ENCODE assay signal across 8 mouse cellular contexts in genomic region chr12:111894082-111894481, GRCm38 (mm10). TPM values are rescaled to one million over a fixed set of nuclear protein-coding genes. Genes with fewer than 3 reads are reported as not detected.
DNase-seq lines count a peak whose midpoint lies in the region; ATAC-seq and TF ChIP-seq lines count a peak whose summit lies in the region.

No protein-coding gene starts in this region.

- no peak for ATAC-seq in limb, embryonic 14.5 days (ENCODE audit: low FRiP score, low read depth)
- ATAC-seq in forebrain, embryonic 15.5 days (replicated peaks) = no peak

- no peaks in the 10 kb centered on the region for H3K9me3 ChIP-seq in limb, embryonic 14.5 days (ENCODE audit: control insufficient read depth, low read length)
- no peaks in the 10 kb centered on the region for H3K9me3 ChIP-seq in limb, embryonic 10.5 days (replicated peaks)
- H3K9me3 ChIP-seq in forebrain, embryonic 15.5 days = no peaks in the 10 kb centered on the region

- H3K36me3 ChIP-seq in limb, embryonic 14.5 days (ENCODE audit: control insufficient read depth, insufficient read depth, low read length) = no peaks in the 10 kb centered on the region
- no peaks in the 10 kb centered on the region for H3K36me3 ChIP-seq in limb, embryonic 10.5 days
- H3K36me3 ChIP-seq in forebrain, embryonic 15.5 days = no peaks in the 10 kb centered on the region

- H3K4me2 ChIP-seq in limb, embryonic 14.5 days (replicated peaks; ENCODE audit: low read depth, low read length, severe bottlenecking) = no peak overlapping the region
- no peak overlapping the region for H3K4me2 ChIP-seq in forebrain, embryonic 15.5 days (replicated peaks)

- H3K27me3 ChIP-seq in limb, embryonic 14.5 days (ENCODE audit: control insufficient read depth, insufficient read depth, low read length) = no peaks in the 10 kb centered on the region
- H3K27me3 ChIP-seq in limb, embryonic 10.5 days (ENCODE audit: low read depth, poor library complexity, severe bottlenecking) = no peaks in the 10 kb centered on the region
- H3K27me3 ChIP-seq in forebrain, embryonic 15.5 days = no peaks in the 10 kb centered on the region

- peak; percentile 17 for DNase-seq in limb, embryonic 14.5 days (ENCODE audit: low spot score)
- DNase-seq in limb, embryonic 10.5 days (ENCODE audit: low spot score) = no peak
- DNase-seq in gastrocnemius, adult 18-20 months (ENCODE audit: low spot score) = peak; percentile 37
- DNase-seq in kidney, adult 18-20 months = peak; percentile 64
- peak; percentile 50 for DNase-seq in skeletal muscle tissue, adult 2 months (ENCODE audit: low read depth, low spot score)
- no peak for DNase-seq in embryo, embryonic 10 days (ENCODE audit: low spot score)
- no peak for DNase-seq in spleen, postnatal 14 days (ENCODE audit: low spot score in 2 of 2)

- TF ChIP-seq POLR2A in limb, embryonic 14.5 days (IDR thresholded peaks at IDR 0.05; ENCODE audit: borderline replicate concordance, extremely low read depth, insufficient read depth, insufficient read length) = no peak

- H3K9ac ChIP-seq in limb, embryonic 14.5 days (ENCODE audit: low read depth, low read length, severe bottlenecking) = no peak overlapping the region
- H3K9ac ChIP-seq in forebrain, embryonic 15.5 days (replicated peaks) = no peak overlapping the region

- WGBS in limb, embryonic 14.5 days = 60% methylated on average over 1 of the region's 1 CpGs
- WGBS in limb, embryonic 10.5 days = 55% methylated on average over 1 of the region's 1 CpGs
- 64% methylated on average over 1 of the region's 1 CpGs for whole genome bisulfite sequencing in forebrain, embryonic 15.5 days

- H3K4me1 ChIP-seq in limb, embryonic 14.5 days (ENCODE audit: control insufficient read depth, insufficient read depth, low read length) = no peaks in the 10 kb centered on the region
- peaks cover 14% of the 10 kb centered on the region for H3K4me1 ChIP-seq in limb, embryonic 10.5 days
- peaks cover 9% of the 10 kb centered on the region for H3K4me1 ChIP-seq in forebrain, embryonic 15.5 days

- no peak overlapping the region for H3K4me3 ChIP-seq in limb, embryonic 14.5 days (replicated peaks; ENCODE audit: low read length)
- no peak overlapping the region for H3K4me3 ChIP-seq in limb, embryonic 10.5 days
- no peak overlapping the region for H3K4me3 ChIP-seq in forebrain, embryonic 15.5 days

- H3K27ac ChIP-seq in limb, embryonic 14.5 days (replicated peaks; ENCODE audit: low read depth, low read length) = no peak overlapping the region
- no peak overlapping the region for H3K27ac ChIP-seq in limb, embryonic 10.5 days
- no peak overlapping the region for H3K27ac ChIP-seq in forebrain, embryonic 15.5 days (replicated peaks)

RNA-seq across cellular contexts. Expression of gene Ppp1r13b, which starts 13.8 kb away (rescaled TPM):
- 16.8 and 18.5 TPM in 2 replicates for polyA plus RNA-seq in limb, embryonic 14.5 days (2012; rRNA removed)
- 17.3 and 19.4 TPM in 2 replicates for polyA plus RNA-seq in limb, embryonic 14.5 days (2014; fragmentation: Nextera tagmentation; extraction: Ambion mirVana)
- 4.8 and 6.0 TPM in 2 replicates for polyA plus RNA-seq in limb, embryonic 10.5 days (2016; fragmentation: Nextera tagmentation; extraction: Ambion mirVana)
- 1 to 10 TPM; 7.3 to 9.1 TPM for total RNA-seq in gastrocnemius, adult 18-20 months (2021)
- polyA plus RNA-seq in forebrain, embryonic 15.5 days (2015; fragmentation: Nextera tagmentation; extraction: Ambion mirVana) = 21.4 and 22.6 TPM in 2 replicates

Comparison
In these comparisons a context has a peak if more than half of its experiments do, and no peak if none do; other contexts are left out.
1. DNase-seq: peak in limb, embryonic 14.5 days (single experiment), gastrocnemius, adult 18-20 months (single experiment), kidney, adult 18-20 months (single experiment) and skeletal muscle tissue, adult 2 months (single experiment); none in limb, embryonic 10.5 days (single experiment), embryo, embryonic 10 days (single experiment) and spleen, postnatal 14 days (0 of 2).